Comparison of ENCODE assay signal across 30 mouse cellular contexts in genomic region chr2:153547633-153548032, GRCm38 (mm10). TPM values are rescaled to one million over a fixed set of nuclear protein-coding genes. Genes with fewer than 3 reads are reported as not detected.
DNase-seq lines count a peak whose midpoint lies in the region; ATAC-seq and TF ChIP-seq lines count a peak whose summit lies in the region.
"Had no signal": no experiment of that assay in that cellular context is flagged by ENCODE, and none has a peak within 500 bp of the region (broad histone marks: within the 10 kb centered on the region; RNA-seq: fewer than 3 reads in every experiment).

No protein-coding gene starts in this region.

- peaks cover 51% of the 10 kb centered on the region for H3K4me1 ChIP-seq in kidney, embryonic 15.5 days
- peaks cover 24% of the 10 kb centered on the region for H3K4me1 ChIP-seq in testis, adult 2 months (ENCODE audit: control insufficient read depth, insufficient read depth, low read length)
- peaks cover 8% of the 10 kb centered on the region; the same call in 1 of the 2 replicates for H3K4me1 ChIP-seq in intestine, postnatal 0 days (replicated peaks; ENCODE audit: control insufficient read depth, insufficient read depth, low read length)
- peaks cover 70% of the 10 kb centered on the region for H3K4me1 ChIP-seq in liver, embryonic 16.5 days (ENCODE audit: control insufficient read depth, low read depth, low read length)

- WGBS in kidney, embryonic 15.5 days = 80% methylated on average over 3 of the region's 3 CpGs
- WGBS in intestine, postnatal 0 days = 47% methylated on average over 3 of the region's 3 CpGs
- WGBS in liver, embryonic 16.5 days (ENCODE audit: insufficient replicate concordance) = 45% methylated on average over 3 of the region's 3 CpGs

- H3K4me3 ChIP-seq in kidney, embryonic 15.5 days (replicated peaks) = no peak overlapping the region
- peak overlapping the region; percentile 65 for H3K4me3 ChIP-seq in testis, adult 2 months (ENCODE audit: control insufficient read depth, low read depth, low read length)
- H3K4me3 ChIP-seq in intestine, postnatal 0 days (ENCODE audit: low read depth, low read length) = no peak overlapping the region
- no peak overlapping the region for H3K4me3 ChIP-seq in liver, embryonic 16.5 days (ENCODE audit: low read depth, low read length)
- H3K4me3 ChIP-seq: heart, embryonic 12.5 days; limb, embryonic 13.5 days; myocyte; neural tube, embryonic 12.5 days had no signal

- no peak for DNase-seq in kidney, adult 8-10 months
- no peak for DNase-seq in testis, postnatal 10 days (ENCODE audit: low spot score)
- no peak for DNase-seq in frontal cortex, postnatal 14 days (ENCODE audit: low spot score in 2 of 2)
- DNase-seq in layer of hippocampus, adult 11-12 months (ENCODE audit: low spot score) = no peak
- DNase-seq: B cell, adult 2 months; cerebellum, adult 2 months; cerebellum, postnatal 25 days; gastrocnemius, postnatal 25 days; heart, adult 18-20 months; kidney, adult 2 months; kidney, postnatal 14 days; lung, adult 2 months; lung, postnatal 10 days; right cerebral cortex, adult 18-20 months; spleen, adult 18-20 months; thymus, postnatal 14 days had no signal

- no peaks in the 10 kb centered on the region for H3K36me3 ChIP-seq in kidney, embryonic 15.5 days
- H3K36me3 ChIP-seq in testis, adult 2 months (ENCODE audit: control insufficient read depth, insufficient read depth, low read length) = no peaks in the 10 kb centered on the region
- no peaks in the 10 kb centered on the region for H3K36me3 ChIP-seq in intestine, postnatal 0 days (ENCODE audit: control insufficient read depth, insufficient read depth)
- no peaks in the 10 kb centered on the region for H3K36me3 ChIP-seq in liver, embryonic 16.5 days (ENCODE audit: control insufficient read depth, insufficient read depth)
- H3K36me3 ChIP-seq: heart, embryonic 12.5 days; limb, embryonic 13.5 days; neural tube, embryonic 12.5 days had no signal

- H3K27ac ChIP-seq in kidney, embryonic 15.5 days = no peak overlapping the region
- H3K27ac ChIP-seq in testis, adult 2 months (ENCODE audit: control insufficient read depth, insufficient read depth, low read depth, low read length) = no peak overlapping the region; the same call in 1 of the 2 replicates
- H3K27ac ChIP-seq in intestine, postnatal 0 days (ENCODE audit: low read depth, low read length) = no peak overlapping the region
- H3K27ac ChIP-seq in liver, embryonic 16.5 days (ENCODE audit: low read length) = peak overlapping the region; percentile 15; the same call in 1 of the 2 replicates
- H3K27ac ChIP-seq: hindbrain, embryonic 14.5 days; limb, embryonic 13.5 days; macrophage; neural tube, embryonic 12.5 days had no signal

- H3K9ac ChIP-seq in kidney, embryonic 15.5 days = 0 out of 2 replicates have a peak overlapping the region, but pooled peaks have one; percentile 1
- H3K9ac ChIP-seq in intestine, postnatal 0 days (ENCODE audit: low read depth, low read length) = no peak overlapping the region
- H3K9ac ChIP-seq in liver, embryonic 16.5 days (ENCODE audit: low read depth, low read length) = no peak overlapping the region
- H3K9ac ChIP-seq: hindbrain, embryonic 14.5 days; limb, embryonic 13.5 days; neural tube, embryonic 12.5 days had no signal

- TF ChIP-seq POLR2A in testis, adult 2 months (IDR thresholded peaks at IDR 0.05; ENCODE audit: control insufficient read depth, low read depth, low read length) = no peak

- 0 out of 2 replicates have a peak, but pooled peaks cover 2% of the 10 kb centered on the region for H3K27me3 ChIP-seq in kidney, embryonic 15.5 days
- H3K27me3 ChIP-seq in testis, adult 2 months (ENCODE audit: control insufficient read depth, insufficient read depth, low read length) = no peaks in the 10 kb centered on the region
- H3K27me3 ChIP-seq in intestine, postnatal 0 days (replicated peaks; ENCODE audit: control insufficient read depth, insufficient read depth, low read length) = no peaks in the 10 kb centered on the region
- no peaks in the 10 kb centered on the region for H3K27me3 ChIP-seq in liver, embryonic 16.5 days (ENCODE audit: control insufficient read depth, insufficient read depth, low read depth, low read length)
- H3K27me3 ChIP-seq: heart, embryonic 12.5 days; limb, embryonic 13.5 days had no signal

- ATAC-seq in kidney, embryonic 15.5 days (replicated peaks; ENCODE audit: low FRiP score) = no peak
- 0 out of 2 replicates have a peak, but pooled peaks have one; percentile 7 for ATAC-seq in intestine, postnatal 0 days
- no peak for ATAC-seq in liver, embryonic 16.5 days (ENCODE audit: low read depth)
- ATAC-seq: activated CD4-positive, CD25-positive, alpha-beta regulatory T cell, adult 4 months had no signal

- H3K4me2 ChIP-seq in kidney, embryonic 15.5 days = no peak overlapping the region
- H3K4me2 ChIP-seq in intestine, postnatal 0 days (replicated peaks; ENCODE audit: low read depth) = no peak overlapping the region
- peak overlapping the region; percentile 7; the same call in 1 of the 2 replicates for H3K4me2 ChIP-seq in liver, embryonic 16.5 days (ENCODE audit: low read depth, low read length)
- H3K4me2 ChIP-seq: heart, embryonic 12.5 days; limb, embryonic 13.5 days; neural tube, embryonic 12.5 days had no signal

- no peaks in the 10 kb centered on the region for H3K9me3 ChIP-seq in kidney, embryonic 15.5 days (replicated peaks)
- no peaks in the 10 kb centered on the region for H3K9me3 ChIP-seq in intestine, postnatal 0 days (ENCODE audit: control insufficient read depth)
- no peaks in the 10 kb centered on the region for H3K9me3 ChIP-seq in liver, embryonic 16.5 days (replicated peaks; ENCODE audit: control insufficient read depth, low read length)
- H3K9me3 ChIP-seq: heart, embryonic 12.5 days; limb, embryonic 13.5 days; neural tube, embryonic 12.5 days had no signal

- TF ChIP-seq CTCF in testis, adult 2 months (IDR thresholded peaks at IDR 0.05; ENCODE audit: control insufficient read depth, insufficient read depth, insufficient replicate concordance, low read depth, low read length) = no peak
- TF ChIP-seq CTCF in intestine, postnatal 0 days (IDR thresholded peaks at IDR 0.05; ENCODE audit: low read depth) = no peak

RNA-seq across cellular contexts. Expression of gene Nol4l, which starts 17.9 kb away (rescaled TPM):
- 13.7 and 14.2 TPM in 2 replicates for polyA plus RNA-seq in kidney, embryonic 15.5 days (2015; fragmentation: Nextera tagmentation; extraction: Ambion mirVana)
- polyA plus RNA-seq in testis, adult 2 months (2012; rRNA removed) = 241 and 252 TPM in 2 replicates
- polyA plus RNA-seq in intestine, postnatal 0 days (2015; fragmentation: Nextera tagmentation; extraction: Ambion mirVana) = 21.9 and 25.2 TPM in 2 replicates
- 3.9 and 4.3 TPM in 2 replicates for polyA plus RNA-seq in liver, embryonic 16.5 days (2015; fragmentation: Nextera tagmentation; extraction: Ambion mirVana)

RNA-seq across cellular contexts. Expression of gene 4930404H24Rik, which starts 55.0 kb away (rescaled TPM):
- not detected in 2 replicates for polyA plus RNA-seq in kidney, embryonic 15.5 days (2015; fragmentation: Nextera tagmentation; extraction: Ambion mirVana)
- 1.9 and 4.2 TPM in 2 replicates for polyA plus RNA-seq in testis, adult 2 months (2012; rRNA removed)
- polyA plus RNA-seq in intestine, postnatal 0 days (2015; fragmentation: Nextera tagmentation; extraction: Ambion mirVana) = not detected in 2 replicates
- not detected in 2 replicates for polyA plus RNA-seq in liver, embryonic 16.5 days (2015; fragmentation: Nextera tagmentation; extraction: Ambion mirVana)
- polyA plus RNA-seq: activated CD4-positive, CD25-positive, alpha-beta regulatory T cell, adult 4 months; cerebellum, adult 2 months; embryonic facial prominence, embryonic 11.5 days; heart, embryonic 12.5 days; hindbrain, embryonic 14.5 days; kidney, adult 2 months; limb, embryonic 13.5 days; lung, adult 2 months; macrophage; midbrain, postnatal 0 days; myocyte; neural tube, embryonic 12.5 days; urinary bladder, adult 2 months had no signal
